Mouse (Mus musculus): ENCODE measurements around the gene Fyn. TPM values are rescaled to one million over a fixed set of nuclear protein-coding genes. Genes with fewer than 3 reads are reported as not detected.

Gene Fyn
- total RNA-seq, 2 experiments from 2014 or later = 44.8 to 69.9 TPM

GRCm38 (mm10) chr10:39378025-39378603, 9.5 kb downstream of the Fyn start:
- peak; percentile 48 to 57 for DNase-seq

- no peak for DNase-seq
These were observed 10.6 kb downstream of the Fyn start for GRCm38 (mm10) chr10:39379287-39379686.

GRCm38 (mm10) chr10:39379721-39380370, 11.2 kb downstream of the Fyn start:
- DNase-seq = no peak

- no peak for DNase-seq
These were observed 16.6 kb downstream of the Fyn start for GRCm38 (mm10) chr10:39385259-39385658.

GRCm38 (mm10) chr10:39386203-39386602, 17.5 kb downstream of the Fyn start:
- DNase-seq = peak; percentile 28 to 29

- DNase-seq = no peak
These were observed 18.4 kb downstream of the Fyn start for GRCm38 (mm10) chr10:39387024-39387423.

GRCm38 (mm10) chr10:39387556-39387955, 18.9 kb downstream of the Fyn start:
- DNase-seq = no peak

- DNase-seq = no peak
These were observed 19.5 kb downstream of the Fyn start for GRCm38 (mm10) chr10:39388144-39388543.

- no peak for DNase-seq
These were observed 20.8 kb downstream of the Fyn start for GRCm38 (mm10) chr10:39389451-39389891.

GRCm38 (mm10) chr10:39390541-39390940, 21.9 kb downstream of the Fyn start:
- no peak for DNase-seq

GRCm38 (mm10) chr10:39392900-39393483, 24.3 kb downstream of the Fyn start:
- no peak for DNase-seq

GRCm38 (mm10) chr10:39395544-39395943, 26.9 kb downstream of the Fyn start:
- DNase-seq = no peak

- no peak for DNase-seq
These were observed 30.3 kb downstream of the Fyn start for GRCm38 (mm10) chr10:39398924-39399323.

GRCm38 (mm10) chr10:39400155-39400554, 31.5 kb downstream of the Fyn start:
- DNase-seq = no peak

GRCm38 (mm10) chr10:39402487-39402886, 33.8 kb downstream of the Fyn start:
- DNase-seq = no peak

- DNase-seq = peak in 1 of 2 experiments; percentile 28
These were observed 35.1 kb downstream of the Fyn start for GRCm38 (mm10) chr10:39403706-39404105.

GRCm38 (mm10) chr10:39404175-39404574, 35.5 kb downstream of the Fyn start:
- DNase-seq = no peak

- DNase-seq = no peak
These were observed 37.5 kb downstream of the Fyn start for GRCm38 (mm10) chr10:39405982-39406797.

- no peak for DNase-seq
These were observed 38.1 kb downstream of the Fyn start for GRCm38 (mm10) chr10:39406798-39407189.

- no peak for DNase-seq
These were observed 38.9 kb downstream of the Fyn start for GRCm38 (mm10) chr10:39407553-39407952.

GRCm38 (mm10) chr10:39409602-39410001, 40.9 kb downstream of the Fyn start:
- DNase-seq = no peak

GRCm38 (mm10) chr10:39410151-39410649, 41.5 kb downstream of the Fyn start:
- DNase-seq = no peak
